Mouse (Mus musculus) CD8-positive naive resting alpha-beta T cell, adult 2 months (primary cell): ENCODE data around the gene Tsen15.

Source experiments
- DNase-seq, 2 experiments: peaks; one replicate each; pipeline ENCODE4 v3.0.0; 2022; ENCODE audit warnings: low read depth in 2 of 2, low spot score in 2 of 2

Gene Tsen15

GRCm38 (mm10) chr1:152386188-152386835 lies at the start of gene Tsen15:
Gene Tsen15 (minus strand): TSS chr1:152386688.
- DNase-seq = peak; percentile 48 to 54

- DNase-seq = no peak
These were observed 47.7 kb upstream of the Tsen15 start for GRCm38 (mm10) chr1:152434166-152434565.

- no peak for DNase-seq
These were observed 43.3 kb upstream of the Tsen15 start for GRCm38 (mm10) chr1:152429805-152430204.

GRCm38 (mm10) chr1:152427912-152428581 lies 41.6 kb upstream of the Tsen15 start:
- no peak for DNase-seq

- no peak for DNase-seq
These were observed 36.6 kb upstream of the Tsen15 start for GRCm38 (mm10) chr1:152423052-152423451.

GRCm38 (mm10) chr1:152422295-152422694 lies 35.8 kb upstream of the Tsen15 start:
- no peak for DNase-seq

GRCm38 (mm10) chr1:152417602-152418001 lies 31.1 kb upstream of the Tsen15 start:
- no peak for DNase-seq

- no peak for DNase-seq
These were observed 29.9 kb upstream of the Tsen15 start for GRCm38 (mm10) chr1:152416306-152416904.

GRCm38 (mm10) chr1:152414451-152414850 lies 28.0 kb upstream of the Tsen15 start:
- DNase-seq = no peak

- no peak for DNase-seq
These were observed 27.5 kb upstream of the Tsen15 start for GRCm38 (mm10) chr1:152413961-152414360.

- DNase-seq = no peak
These were observed 26.6 kb upstream of the Tsen15 start for GRCm38 (mm10) chr1:152413116-152413515.

- DNase-seq = no peak
These were observed 24.2 kb upstream of the Tsen15 start for GRCm38 (mm10) chr1:152410657-152411056.

GRCm38 (mm10) chr1:152409356-152409755 lies 22.9 kb upstream of the Tsen15 start:
- no peak for DNase-seq

GRCm38 (mm10) chr1:152407021-152407946 lies 20.8 kb upstream of the Tsen15 start:
- no peak for DNase-seq

GRCm38 (mm10) chr1:152400556-152401540 lies 14.4 kb upstream of the Tsen15 start:
- no peak for DNase-seq

- peak in 1 of 2 experiments; percentile 1 for DNase-seq
These were observed 13.5 kb upstream of the Tsen15 start, which contains the start of gene Colgalt2 for GRCm38 (mm10) chr1:152399790-152400555. Gene Colgalt2 (plus strand): TSS chr1:152399830.

- no peak for DNase-seq
These were observed 12.2 kb upstream of the Tsen15 start for GRCm38 (mm10) chr1:152398708-152399107.

GRCm38 (mm10) chr1:152394956-152395515 lies 8.5 kb upstream of the Tsen15 start:
- no peak for DNase-seq

GRCm38 (mm10) chr1:152394137-152394536 lies 7.6 kb upstream of the Tsen15 start:
- no peak for DNase-seq
